Mouse (Mus musculus) embryo, embryonic 11 days (tissue): ENCODE data around the gene Ipo13.

Experiments used
- DNase-seq: peaks from one replicate; pipeline ENCODE4 v3.0.0-alpha.2; 2015

Gene Ipo13

DNA sequence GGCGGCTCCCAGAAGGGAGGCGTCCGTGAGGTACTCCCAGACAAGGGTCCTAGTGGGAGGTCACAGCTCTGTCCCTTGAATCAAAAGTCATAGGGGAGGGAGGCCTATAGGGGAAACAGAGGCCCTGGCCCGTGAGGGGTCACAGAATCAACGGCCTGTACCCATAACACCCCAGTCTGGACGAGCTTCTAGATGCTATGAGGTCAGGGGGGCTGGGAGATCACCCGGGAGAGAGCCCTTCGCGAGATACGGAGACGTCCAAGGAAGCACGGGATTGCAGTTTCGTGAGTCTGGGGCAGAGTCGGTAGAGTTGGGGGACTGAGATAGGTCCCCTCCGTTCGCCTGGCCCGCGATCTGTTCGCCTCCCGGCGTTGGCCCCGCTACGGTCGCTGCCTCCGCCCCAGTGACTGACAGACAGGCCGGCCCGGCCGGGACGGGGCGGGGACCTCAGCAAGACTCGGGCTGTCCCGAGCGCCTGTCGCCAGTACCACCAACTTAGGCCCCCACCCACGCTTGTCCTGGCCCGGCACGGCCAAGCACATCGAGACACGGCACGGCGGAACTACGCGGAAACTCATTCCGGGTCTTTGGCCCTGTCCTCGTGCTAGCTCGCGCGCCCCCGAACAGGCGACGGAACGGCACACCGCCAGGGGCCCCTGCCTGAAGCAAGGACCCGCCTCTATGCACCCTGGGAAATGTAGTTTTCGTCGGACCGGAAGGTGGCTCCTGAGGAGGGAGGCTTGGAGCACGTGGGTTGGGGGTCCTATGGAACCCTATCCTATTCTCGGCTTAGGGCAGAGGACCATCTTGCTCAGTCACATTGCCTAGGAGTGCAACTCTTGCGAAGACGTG lies at the start of gene Ipo13:
Gene Ipo13 (minus strand): TSS at position 409 of the 852 bp plus-strand sequence.
- peak; percentile 96 for DNase-seq

GRCm38 (mm10) chr4:117957492-117957891 lies 42.7 kb upstream of the Ipo13 start:
- DNase-seq, result peak; percentile 22

DNA sequence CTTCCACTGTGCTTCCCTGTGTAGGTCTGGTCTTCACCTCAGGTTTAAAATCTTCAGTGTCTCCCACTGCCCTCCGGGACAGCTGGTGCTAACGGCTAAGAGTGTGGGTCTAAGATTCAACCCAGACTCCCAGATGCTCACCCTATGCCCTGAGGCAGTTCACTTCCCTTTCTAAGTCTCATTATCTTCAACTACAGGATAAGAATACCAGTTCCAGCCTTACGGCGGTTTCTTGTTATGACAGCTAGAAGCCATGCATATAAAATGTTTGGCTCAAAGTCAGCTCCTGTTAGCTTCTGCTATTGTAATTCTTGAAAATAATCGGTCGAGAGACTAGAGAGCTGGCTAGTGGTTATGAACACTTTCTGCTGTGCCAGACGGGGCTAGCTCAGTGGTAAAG lies 32.7 kb upstream of the Ipo13 start:
- DNase-seq, result no peak

DNA sequence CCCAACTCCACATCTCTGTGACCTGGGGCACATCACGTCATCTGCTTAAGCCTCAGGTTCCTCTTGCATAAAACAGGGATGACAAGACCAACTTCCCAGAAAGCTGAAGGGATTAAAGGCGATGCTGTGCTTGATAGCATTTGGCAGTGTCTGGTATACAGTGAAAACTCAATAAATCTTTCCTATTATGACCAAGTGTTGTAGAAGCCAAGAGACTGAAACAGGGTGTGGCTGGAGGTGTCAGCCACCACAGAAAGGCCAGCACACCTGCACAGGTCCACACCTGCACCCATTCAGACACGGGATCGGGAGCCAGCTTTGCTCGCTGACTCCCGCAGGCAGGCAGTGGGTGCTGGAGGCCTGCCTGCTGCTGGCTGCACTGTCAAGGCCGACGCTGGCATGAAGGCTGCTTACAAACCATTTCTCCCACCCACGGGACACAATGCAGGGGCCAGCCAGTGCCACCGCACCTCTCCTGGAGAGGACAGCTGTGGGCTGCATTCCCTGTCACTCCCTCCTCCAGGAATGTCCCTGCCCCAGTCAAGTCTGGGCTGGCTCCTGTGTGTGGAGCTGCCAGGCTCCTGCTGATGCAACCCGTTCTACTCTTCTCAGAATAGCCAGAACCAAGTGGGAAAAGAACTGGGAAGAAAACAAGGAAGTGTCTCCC lies 32.0 kb upstream of the Ipo13 start:
- no peak for DNase-seq

DNA sequence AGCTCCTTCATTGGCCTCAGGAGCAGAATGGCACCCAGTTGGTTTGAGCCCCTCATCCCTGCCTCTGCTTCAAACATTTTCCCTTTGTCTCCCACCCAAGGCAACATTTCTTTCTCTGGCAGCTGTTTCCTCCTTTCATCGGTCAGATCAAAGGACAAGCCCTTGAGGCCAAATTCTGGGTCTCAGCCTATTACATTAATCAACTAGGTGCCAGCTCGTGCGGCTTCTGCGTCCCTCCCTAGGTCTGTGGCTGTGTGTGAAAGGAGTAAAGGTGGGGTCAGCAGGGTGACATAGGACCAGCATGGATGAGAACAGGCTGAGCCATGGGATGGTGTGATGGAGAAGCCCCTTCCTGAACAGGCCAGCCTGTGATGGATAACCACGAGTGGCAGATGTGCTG lies 28.5 kb upstream of the Ipo13 start:
- peak; percentile 66 for DNase-seq

GRCm38 (mm10) chr4:117936964-117937363 lies 22.2 kb upstream of the Ipo13 start:
- DNase-seq, result no peak

- no peak for DNase-seq
Measured at GRCm38 (mm10) chr4:117934081-117934480, 19.3 kb upstream of the Ipo13 start.

DNA sequence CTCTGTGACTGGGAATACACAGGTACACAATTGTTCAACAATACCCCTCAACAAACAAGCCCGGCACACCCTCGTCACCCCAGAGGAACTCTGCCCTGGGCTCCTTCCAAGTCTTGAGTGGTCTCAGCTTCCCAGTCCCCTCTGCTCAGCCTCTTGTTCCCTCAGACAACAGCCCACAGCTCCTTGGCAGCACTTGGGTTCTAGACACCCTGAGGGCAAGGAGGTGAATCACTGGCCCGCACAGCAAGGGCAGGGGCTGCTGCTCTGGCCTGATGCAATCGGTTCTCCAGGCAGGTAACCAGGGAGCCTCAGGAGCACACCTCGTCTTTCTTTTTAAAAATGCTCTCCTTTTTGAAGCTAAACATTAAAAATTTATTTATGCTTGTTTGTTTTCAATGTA lies 18.4 kb upstream of the Ipo13 start:
- DNase-seq, result no peak

DNA sequence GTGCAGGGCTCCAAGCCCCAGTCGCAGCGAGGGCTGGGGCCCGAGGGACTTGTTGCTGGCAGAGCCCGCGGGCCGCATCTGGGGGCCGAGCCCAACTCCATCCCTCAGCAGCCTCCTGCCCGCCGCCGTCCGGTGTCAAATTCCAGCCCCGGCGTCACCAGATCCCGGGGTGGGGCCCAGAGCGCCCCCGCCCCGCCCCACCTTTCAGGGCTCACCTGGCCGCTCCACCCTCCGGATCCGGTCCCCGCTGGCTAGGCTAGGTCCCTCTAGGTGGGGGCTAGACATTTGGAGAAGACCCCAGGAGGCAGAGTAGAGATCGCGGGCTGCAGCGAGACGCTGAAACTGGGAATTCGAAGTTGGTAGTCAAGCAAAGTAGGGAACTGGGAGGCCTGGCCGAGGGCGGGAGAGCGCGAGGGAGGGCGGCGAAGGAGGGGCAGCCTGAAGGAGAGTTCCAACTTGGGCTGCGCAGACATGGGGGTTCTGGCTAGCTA lies 14.6 kb upstream of the Ipo13 start, which contains the start of gene Artn:
Gene Artn (minus strand): TSS at position 373 of the 491 bp plus-strand sequence.
- DNase-seq, result peak; percentile 76

- peak; percentile 75 for DNase-seq
Measured at GRCm38 (mm10) chr4:117928699-117929241, 14.0 kb upstream of the Ipo13 start.

- peak; percentile 88 for DNase-seq
Measured at GRCm38 (mm10) chr4:117928234-117928633, 13.4 kb upstream of the Ipo13 start.

DNA sequence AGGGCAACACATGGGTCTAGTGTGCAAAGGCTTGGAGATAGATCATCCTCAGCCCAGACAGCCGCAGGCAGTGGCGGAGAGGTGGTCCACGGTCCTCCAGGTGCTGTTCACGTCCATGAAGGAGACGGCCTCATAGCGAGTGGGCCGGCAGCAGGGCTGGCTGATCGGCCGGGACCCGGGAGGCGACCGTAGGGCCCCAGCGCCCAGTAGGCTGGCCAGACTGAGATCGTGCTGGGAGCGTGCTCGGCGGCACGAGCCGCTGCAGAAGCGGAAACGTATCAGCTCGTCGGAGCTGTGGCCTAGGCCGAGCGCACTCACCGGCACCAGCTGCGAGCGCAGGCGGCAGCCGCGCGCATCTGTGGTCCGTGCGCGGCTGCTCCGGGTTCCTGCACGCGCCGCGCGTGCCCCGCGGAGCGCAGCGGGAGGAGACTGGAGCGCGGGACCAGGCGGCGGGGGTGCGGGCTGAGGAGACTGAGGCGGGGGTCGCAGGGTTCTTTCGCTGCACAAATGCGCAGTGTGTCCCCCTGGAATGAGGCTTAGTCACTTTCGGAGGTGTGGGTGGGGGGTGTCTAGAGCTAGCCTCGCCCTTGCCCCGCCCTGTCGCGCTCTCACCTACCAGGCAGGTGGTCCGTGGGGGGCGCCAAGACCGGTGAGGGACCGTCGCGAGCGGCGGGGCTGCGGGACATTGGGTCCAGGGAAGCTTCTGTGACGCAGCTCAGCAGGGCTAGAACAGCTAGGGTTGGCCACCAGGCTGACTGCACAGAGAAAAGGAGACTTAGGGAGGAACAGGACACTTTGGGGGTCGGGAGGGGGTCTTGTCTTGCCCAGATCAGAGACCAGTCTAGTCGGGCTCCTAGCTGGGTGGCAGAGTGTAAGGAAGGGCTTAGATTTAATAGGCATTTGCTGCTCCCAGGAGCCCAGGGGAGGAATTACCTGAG lies 12.0 kb upstream of the Ipo13 start:
- DNase-seq, result peak; percentile 78

DNA sequence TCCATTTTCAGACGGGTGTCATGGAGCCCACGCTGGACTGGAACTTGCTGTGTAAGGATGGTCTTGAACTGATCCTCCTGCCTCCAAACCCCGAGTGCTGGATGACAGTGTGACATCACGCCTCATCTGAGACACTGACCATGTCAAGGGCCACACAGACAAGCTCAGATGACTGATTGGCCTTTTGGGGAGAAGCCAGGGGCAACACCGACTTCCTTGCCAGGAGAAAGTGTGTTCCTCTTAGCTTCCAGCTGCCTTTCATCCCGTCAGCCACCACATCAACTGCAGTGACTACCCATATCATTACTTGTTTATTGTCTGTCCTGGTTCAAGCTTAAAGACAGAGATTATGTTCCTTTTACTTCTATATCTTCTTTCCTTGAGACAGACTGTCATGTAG lies 10.1 kb upstream of the Ipo13 start:
- no peak for DNase-seq

DNA sequence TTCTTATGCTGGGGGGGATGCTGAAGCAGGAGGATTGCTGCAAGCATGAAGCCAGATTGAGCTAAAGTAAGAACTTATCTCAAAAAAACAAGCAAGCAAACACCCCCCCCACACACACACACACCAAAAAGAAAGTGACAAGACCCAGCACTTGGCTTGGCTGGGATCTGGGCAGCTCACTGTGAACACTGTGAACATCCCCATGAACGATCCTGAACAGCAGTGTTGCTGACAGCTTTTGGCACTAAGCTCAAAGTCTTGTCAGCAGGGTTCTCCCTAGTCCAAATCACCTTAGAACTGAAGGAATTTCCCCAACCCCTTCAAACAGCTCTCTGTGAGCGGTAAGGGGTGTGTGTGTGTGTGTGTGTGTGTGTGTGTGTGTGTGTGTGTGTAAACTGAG lies 8.7 kb upstream of the Ipo13 start:
- no peak for DNase-seq

DNA sequence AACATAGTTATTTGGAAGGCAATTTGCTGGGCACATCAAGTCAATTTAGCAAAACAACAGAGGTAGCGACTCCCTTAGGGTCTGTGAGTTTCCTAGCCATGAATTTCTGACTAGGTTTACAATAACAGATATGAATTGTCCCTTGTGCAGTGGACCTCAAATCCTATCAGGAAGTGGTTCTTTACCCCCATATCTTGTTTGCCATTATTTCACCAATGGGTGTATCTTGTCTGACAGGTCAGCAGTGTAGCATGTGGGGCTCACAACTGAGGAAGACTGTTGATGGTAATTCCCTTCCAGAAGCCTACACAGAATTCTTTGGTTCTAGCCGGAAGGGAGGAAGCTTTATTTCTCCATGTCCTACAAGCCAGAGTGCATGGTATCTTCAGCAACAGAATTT lies 6.6 kb upstream of the Ipo13 start:
- no peak for DNase-seq

GRCm38 (mm10) chr4:117918762-117919161 lies 4.0 kb upstream of the Ipo13 start:
- no peak for DNase-seq

- DNase-seq, result no peak
Measured at GRCm38 (mm10) chr4:117918261-117918660, 3.5 kb upstream of the Ipo13 start.

- DNase-seq, result no peak
Measured at GRCm38 (mm10) chr4:117917847-117918246, 3.0 kb upstream of the Ipo13 start.

DNA sequence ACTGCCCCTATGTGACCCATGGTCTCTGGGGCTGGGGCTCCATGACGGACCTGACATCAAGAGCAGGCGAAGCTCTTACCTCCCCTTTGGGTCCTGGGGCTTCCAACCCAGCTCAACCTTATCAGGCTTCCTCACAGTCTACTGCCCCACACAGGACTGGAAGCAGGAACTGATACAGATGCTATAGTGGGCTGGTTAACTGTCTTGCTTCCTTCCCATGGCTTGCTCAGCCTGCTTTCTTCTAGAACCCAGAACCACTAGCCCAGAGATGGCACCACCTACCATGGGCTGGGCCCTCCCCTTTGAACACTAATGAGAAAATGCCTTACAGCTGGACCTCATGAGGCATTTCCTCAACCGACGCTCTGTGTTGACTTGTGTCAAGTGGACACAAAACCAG lies 2.6 kb upstream of the Ipo13 start:
- DNase-seq, result no peak

DNA sequence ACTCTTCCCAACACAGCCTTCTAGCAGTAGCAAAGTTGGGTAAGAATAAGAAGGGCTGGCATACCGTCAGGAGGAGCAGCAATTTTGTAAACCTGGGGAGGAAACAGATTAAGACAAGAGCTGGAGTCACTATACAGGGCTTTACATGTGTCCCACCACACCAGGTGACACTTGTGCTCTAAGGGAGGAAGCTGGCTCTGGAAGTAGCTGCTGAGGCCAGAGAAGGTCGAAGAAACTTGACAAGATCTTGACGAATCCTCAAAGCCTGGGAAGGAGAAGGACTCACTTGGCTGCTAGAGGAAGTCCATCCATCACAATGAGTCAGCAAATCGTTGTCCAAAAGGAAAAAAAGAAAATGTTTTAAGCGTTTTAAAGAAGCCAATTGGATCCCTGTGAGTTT lies 1.6 kb upstream of the Ipo13 start:
- no peak for DNase-seq

DNA sequence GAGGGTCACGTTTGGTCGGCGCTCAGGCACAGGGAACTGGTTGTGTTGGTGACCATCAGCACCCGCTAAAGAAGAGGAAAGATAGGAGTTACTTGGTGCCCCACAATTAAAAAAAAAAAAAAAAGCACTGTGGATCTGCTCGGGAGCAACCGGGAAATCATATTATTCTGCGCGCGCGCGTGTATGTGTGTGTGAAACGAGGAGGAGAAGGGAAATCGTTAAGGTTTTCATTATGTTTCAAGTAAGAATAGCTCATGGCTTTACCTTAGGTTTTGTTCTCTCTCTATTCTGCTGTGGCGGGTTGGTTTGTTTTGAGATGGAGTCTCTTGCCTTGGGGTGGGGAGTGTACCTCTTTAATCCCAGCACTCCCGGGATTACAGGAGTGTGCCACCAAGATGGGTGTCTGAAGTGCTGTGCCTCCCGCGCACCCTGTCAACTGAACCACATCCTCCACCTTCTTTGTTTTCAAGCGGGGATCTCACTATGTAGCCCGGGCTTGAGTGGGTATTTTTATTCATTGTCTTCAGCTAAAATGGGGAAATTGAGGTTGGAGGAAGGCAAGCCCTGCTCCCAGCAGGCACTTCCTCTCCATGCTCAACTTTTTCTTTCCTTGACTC lies 798 bp upstream of the Ipo13 start:
- DNase-seq, result no peak

- no peak for DNase-seq
Measured at GRCm38 (mm10) chr4:117914031-117914430, 768 bp downstream of the Ipo13 start.
